Mouse (Mus musculus): ENCODE data around the gene Tgm1. TPM values are rescaled to one million over a fixed set of nuclear protein-coding genes. Genes with fewer than 3 reads are reported as not detected.

Tgm1 gene
- polyA plus RNA-seq, 1 experiment from 2014 or later, result 0.70 TPM

DNA sequence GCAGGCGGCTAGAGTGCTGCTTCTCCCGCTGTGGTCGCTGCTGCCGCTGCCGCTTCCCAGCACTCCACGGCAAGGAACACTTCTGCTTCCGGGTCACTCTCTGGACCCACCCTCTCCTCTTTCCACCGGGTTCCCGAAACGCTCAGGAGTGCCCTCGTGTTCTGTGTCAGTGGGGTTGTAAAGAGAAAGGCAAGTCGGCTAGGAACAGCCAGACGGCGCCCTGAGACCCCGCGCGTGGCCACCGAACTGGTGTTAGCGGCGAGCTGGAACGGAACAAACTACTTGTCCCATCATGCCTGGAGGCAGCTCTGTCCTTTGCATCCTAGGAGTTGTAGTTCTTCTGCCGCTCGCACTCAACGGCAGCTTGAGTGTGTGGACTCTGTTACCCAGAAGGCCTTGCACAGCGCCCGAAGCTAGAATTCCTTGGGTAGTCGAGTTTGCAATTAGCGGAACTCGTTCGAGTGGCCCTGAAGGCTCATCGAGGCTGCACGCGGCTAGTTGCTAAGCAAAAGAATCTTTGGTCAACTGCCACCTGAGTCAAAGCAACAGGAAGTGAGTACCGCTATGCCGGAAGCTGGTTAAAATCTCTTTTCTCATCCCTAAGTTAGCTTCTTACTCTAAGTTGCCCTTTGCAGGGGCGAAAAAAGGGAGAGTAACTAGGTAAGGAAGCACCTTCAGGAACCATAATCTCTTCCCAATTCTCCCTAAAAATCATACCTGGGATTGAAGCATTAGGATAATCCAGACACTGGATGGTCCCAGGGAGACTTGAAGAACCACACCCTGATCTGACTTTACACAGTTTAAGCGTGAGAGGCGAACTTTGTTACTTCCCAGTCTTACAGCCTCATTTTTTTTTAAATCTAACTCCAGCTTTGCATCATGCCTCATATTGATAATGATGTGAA, 41.6 kb downstream of the Tgm1 start, which contains the start of the genes Gmpr2 and Nedd8:
Gene Gmpr2 (plus strand): TSS at position 109 of the 908 bp plus-strand sequence.
Gene Nedd8 (minus strand): TSS at position 292 of the 908 bp plus-strand sequence.
- peaks cover 18% of the 10 kb centered on the region for H3K4me1 ChIP-seq (replicated peaks)
- under 1% methylated on average over 38 of the region's 38 CpGs for WGBS
- peak; percentile 98 for ATAC-seq (ENCODE audit: insufficient number of reproducible peaks, low FRiP score)

DNA sequence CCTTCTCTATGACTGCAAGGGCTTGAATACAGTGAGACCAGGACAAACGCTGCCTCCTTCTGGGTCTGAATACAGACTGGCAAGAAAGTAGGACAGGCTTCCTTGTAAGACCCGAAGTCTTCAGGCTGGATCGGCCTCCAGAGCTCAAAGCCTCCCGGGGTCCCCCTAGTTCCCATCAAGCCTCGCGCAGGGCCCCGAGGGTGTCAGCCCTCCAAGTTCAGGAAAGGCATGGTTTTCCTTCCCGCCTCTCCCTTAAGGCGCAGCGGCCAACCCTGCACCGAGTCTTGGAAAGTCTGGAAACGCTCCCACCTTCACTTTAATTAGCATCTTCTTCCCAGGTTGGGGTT, 42.3 kb downstream of the Tgm1 start:
- H3K27ac ChIP-seq (ENCODE audit: poor library complexity, severe bottlenecking), result peak overlapping the region; percentile 81; the same call in 1 of the 2 replicates
- no peaks in the 10 kb centered on the region for H3K27me3 ChIP-seq (replicated peaks)
- H3K9me3 ChIP-seq (replicated peaks), result no peaks in the 10 kb centered on the region
- peak; percentile 49 for ATAC-seq (ENCODE audit: insufficient number of reproducible peaks, low FRiP score)
- peaks cover 35% of the 10 kb centered on the region for H3K36me3 ChIP-seq
- WGBS, result under 1% methylated on average over 12 of the region's 12 CpGs
- H3K9ac ChIP-seq, result peak overlapping the region; percentile 90
- H3K4me2 ChIP-seq, result peak overlapping the region; percentile 97
- H3K4me3 ChIP-seq, result peak overlapping the region; percentile 93
- peaks cover 18% of the 10 kb centered on the region for H3K4me1 ChIP-seq (replicated peaks)

More for the DNA sequence above, 41.6 kb downstream of the Tgm1 start, which contains the start of the genes Gmpr2 and Nedd8:
- Histone ChIP-seq H3K9ac (peak within 1 kb of the TSS; percentile 90), H3K4me2 (peak within 1 kb of the TSS; percentile 97), H3K36me3 (peaks cover 36% of the 10 kb centered on the region), H3K4me3 (peak within 1 kb of the TSS; percentile 93), H3K9me3 (replicated peaks) (no peaks in the 10 kb centered on the region), H3K27ac (ENCODE audit: poor library complexity, severe bottlenecking) (peak within 1 kb of the TSS; percentile 81), H3K27me3 (replicated peaks) (no peaks in the 10 kb centered on the region)

GRCm38 (mm10) chr14:55660636-55661035, 53.1 kb downstream of the Tgm1 start:
- no peaks in the 10 kb centered on the region for H3K27me3 ChIP-seq (replicated peaks)
- H3K4me3 ChIP-seq, result peak overlapping the region; percentile 82
- no peak overlapping the region for H3K27ac ChIP-seq (ENCODE audit: poor library complexity, severe bottlenecking)
- no peaks in the 10 kb centered on the region for H3K9me3 ChIP-seq (replicated peaks)
- no peak for ATAC-seq (ENCODE audit: insufficient number of reproducible peaks, low FRiP score)
- H3K36me3 ChIP-seq, result peaks cover 44% of the 10 kb centered on the region
- no peak overlapping the region for H3K9ac ChIP-seq
- peak overlapping the region; percentile 74; the same call in 1 of the 2 replicates for H3K4me2 ChIP-seq
- WGBS, result 53% methylated on average over 2 of the region's 2 CpGs
- H3K4me1 ChIP-seq (replicated peaks), result peaks cover 25% of the 10 kb centered on the region

DNA sequence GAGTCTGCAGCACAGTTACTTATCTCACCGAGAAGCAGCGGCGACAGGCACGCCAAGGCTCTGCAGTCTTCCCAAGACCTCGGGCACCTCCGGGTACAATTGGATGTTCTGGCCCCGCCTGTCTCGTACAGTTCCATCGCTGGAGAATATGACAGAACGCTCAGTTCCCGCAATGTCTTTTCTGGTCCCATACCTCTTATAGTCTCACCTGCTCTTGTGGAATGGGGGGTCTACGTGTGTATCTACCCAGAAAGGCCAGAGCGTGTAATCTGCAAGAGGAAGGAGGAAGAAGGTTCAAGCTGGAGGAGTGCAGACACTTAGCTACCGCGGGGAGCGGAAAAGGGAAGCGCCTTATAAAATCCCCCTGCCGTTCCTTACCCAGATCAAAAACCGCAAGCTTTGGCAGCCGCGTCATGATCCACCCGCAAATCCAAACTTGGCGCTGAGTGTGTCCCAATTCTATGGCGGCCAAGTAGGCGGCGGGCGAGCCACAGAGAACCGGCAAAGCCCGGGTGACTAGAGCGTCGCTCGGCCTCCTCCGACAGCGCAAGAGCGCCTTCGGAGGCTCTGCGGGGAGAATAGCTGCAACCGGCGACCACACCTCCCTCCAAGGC, 53.7 kb downstream of the Tgm1 start, which contains the start of gene Mdp1:
Gene Mdp1 (minus strand): TSS at position 549 of the 614 bp plus-strand sequence.
- Histone ChIP-seq H3K36me3 (peaks cover 42% of the 10 kb centered on the region), H3K4me2 (peak within 1 kb of the TSS; percentile 74), H3K27me3 (replicated peaks) (no peaks in the 10 kb centered on the region), H3K9me3 (replicated peaks) (no peaks in the 10 kb centered on the region), H3K27ac (ENCODE audit: poor library complexity, severe bottlenecking) (peak within 1 kb of the TSS; percentile 71), H3K4me3 (peak within 1 kb of the TSS; percentile 82), H3K4me1 (replicated peaks) (peaks cover 25% of the 10 kb centered on the region), H3K9ac (peak within 1 kb of the TSS; percentile 86)
- 0% methylated on average over 39 of the region's 39 CpGs for WGBS
- ATAC-seq (ENCODE audit: insufficient number of reproducible peaks, low FRiP score), result peak; percentile 92

GRCm38 (mm10) chr14:55658011-55658410, 55.7 kb downstream of the Tgm1 start:
- no peaks in the 10 kb centered on the region for H3K27me3 ChIP-seq (replicated peaks)
- H3K36me3 ChIP-seq, result peaks cover 32% of the 10 kb centered on the region
- H3K4me1 ChIP-seq (replicated peaks), result peaks cover 25% of the 10 kb centered on the region
- ATAC-seq (ENCODE audit: insufficient number of reproducible peaks, low FRiP score), result no peak
- no peak overlapping the region for H3K4me3 ChIP-seq
- 83% methylated on average over 5 of the region's 5 CpGs for WGBS
- H3K9ac ChIP-seq, result no peak overlapping the region
- no peak overlapping the region for H3K4me2 ChIP-seq
- no peaks in the 10 kb centered on the region for H3K9me3 ChIP-seq (replicated peaks)
- peak overlapping the region; percentile 93 for H3K27ac ChIP-seq (ENCODE audit: poor library complexity, severe bottlenecking)

DNA sequence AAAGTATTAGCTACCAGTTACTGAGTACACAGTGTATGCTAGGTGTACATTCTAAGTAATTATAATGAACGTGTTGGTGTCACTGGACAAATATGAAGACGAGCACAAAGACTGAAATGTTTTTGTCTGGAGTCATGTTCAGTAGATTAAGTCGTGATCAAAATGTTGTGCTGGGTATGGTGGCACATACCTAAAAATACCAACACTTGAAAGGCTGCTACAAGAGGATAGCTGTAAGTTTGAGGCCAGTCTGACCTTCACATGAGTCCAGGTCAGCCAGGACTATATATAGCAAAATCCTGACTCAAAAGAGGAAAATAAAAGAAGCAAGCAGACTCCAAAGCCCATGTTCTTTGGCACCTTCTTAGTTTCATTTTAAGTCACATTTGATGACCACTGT, 56.8 kb downstream of the Tgm1 start:
- Histone ChIP-seq H3K4me3 (no peak overlapping the region), H3K4me1 (replicated peaks) (peaks cover 25% of the 10 kb centered on the region), H3K27me3 (replicated peaks) (no peaks in the 10 kb centered on the region), H3K4me2 (0 out of 2 replicates have a peak overlapping the region, but pooled peaks have one; percentile 22), H3K9ac (no peak overlapping the region), H3K27ac (ENCODE audit: poor library complexity, severe bottlenecking) (peak overlapping the region; percentile 93), H3K9me3 (replicated peaks) (no peaks in the 10 kb centered on the region), H3K36me3 (peaks cover 25% of the 10 kb centered on the region)
- ATAC-seq (ENCODE audit: insufficient number of reproducible peaks, low FRiP score), result no peak
- WGBS, result 53% methylated on average over 3 of the region's 3 CpGs

DNA sequence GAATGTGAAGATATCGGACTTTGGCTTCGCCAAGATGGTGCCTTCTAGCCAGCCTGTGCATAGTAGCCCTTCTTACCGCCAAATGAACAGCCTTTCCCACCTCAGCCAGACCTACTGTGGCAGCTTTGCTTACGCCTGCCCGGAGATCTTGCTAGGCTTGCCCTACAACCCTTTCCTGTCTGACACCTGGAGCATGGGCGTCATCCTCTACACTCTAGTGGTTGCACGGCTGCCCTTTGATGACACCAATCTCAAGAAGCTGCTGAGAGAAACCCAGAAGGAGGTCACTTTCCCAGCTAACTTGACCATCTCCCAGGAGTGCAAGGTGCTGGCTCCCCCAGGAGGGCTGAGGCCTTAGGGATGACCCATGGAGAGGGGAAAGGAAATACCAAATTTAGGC, 62.2 kb downstream of the Tgm1 start:
- H3K4me3 ChIP-seq, result no peak overlapping the region
- peaks cover 5% of the 10 kb centered on the region; the same call in 1 of the 2 replicates for H3K36me3 ChIP-seq
- H3K27me3 ChIP-seq (replicated peaks), result no peaks in the 10 kb centered on the region
- H3K27ac ChIP-seq (ENCODE audit: poor library complexity, severe bottlenecking), result no peak overlapping the region
- H3K9me3 ChIP-seq (replicated peaks), result no peaks in the 10 kb centered on the region
- H3K4me1 ChIP-seq (replicated peaks), result peaks cover 10% of the 10 kb centered on the region; the same call in 1 of the 2 replicates
- ATAC-seq (ENCODE audit: insufficient number of reproducible peaks, low FRiP score), result no peak
- no peak overlapping the region for H3K4me2 ChIP-seq
- H3K9ac ChIP-seq, result no peak overlapping the region
- WGBS, result 70% methylated on average over 7 of the region's 7 CpGs

Other genes with a start within 250 kb of the Tgm1 start
- gene Dhrs4, start 235.2 kb downstream of the Tgm1 start, polyA plus RNA-seq (2016; fragmentation: Nextera tagmentation; extraction: Ambion mirVana), result 63.3 and 64.5 TPM in 2 replicates
- 2.4 and 2.6 TPM in 2 replicates for gene Carmil3, start 223.3 kb downstream of the Tgm1 start, polyA plus RNA-seq (2016; fragmentation: Nextera tagmentation; extraction: Ambion mirVana)
- gene Cpne6, start 203.5 kb downstream of the Tgm1 start, polyA plus RNA-seq (2016; fragmentation: Nextera tagmentation; extraction: Ambion mirVana), result 0.30 and 0.59 TPM in 2 replicates
- gene Nrl, start 188.9 kb downstream of the Tgm1 start, polyA plus RNA-seq (2016; fragmentation: Nextera tagmentation; extraction: Ambion mirVana), result not detected in 2 replicates
- gene Pck2, start 173.7 kb downstream of the Tgm1 start, polyA plus RNA-seq (2016; fragmentation: Nextera tagmentation; extraction: Ambion mirVana), result 38.8 and 43.0 TPM in 2 replicates
- 73.2 and 78.7 TPM in 2 replicates for gene Dcaf11, start 153.9 kb downstream of the Tgm1 start, polyA plus RNA-seq (2016; fragmentation: Nextera tagmentation; extraction: Ambion mirVana)
- 0.96 TPM in 1 of 2 replicates, not detected in the other for gene A730061H03Rik, start 153.5 kb downstream of the Tgm1 start, polyA plus RNA-seq (2016; fragmentation: Nextera tagmentation; extraction: Ambion mirVana)
- gene Fitm1, start 138.3 kb downstream of the Tgm1 start, polyA plus RNA-seq (2016; fragmentation: Nextera tagmentation; extraction: Ambion mirVana), result 114 and 118 TPM in 2 replicates
- gene Psme1, start 135.8 kb downstream of the Tgm1 start, polyA plus RNA-seq (2016; fragmentation: Nextera tagmentation; extraction: Ambion mirVana), result 211 and 212 TPM in 2 replicates
- 16.3 and 21.5 TPM in 2 replicates for gene Emc9, start 128.6 kb downstream of the Tgm1 start, polyA plus RNA-seq (2016; fragmentation: Nextera tagmentation; extraction: Ambion mirVana)
- 200 and 213 TPM in 2 replicates for gene Psme2, start 122.8 kb downstream of the Tgm1 start, polyA plus RNA-seq (2016; fragmentation: Nextera tagmentation; extraction: Ambion mirVana)
- 16.4 and 16.8 TPM in 2 replicates for gene Rnf31, start 122.2 kb downstream of the Tgm1 start, polyA plus RNA-seq (2016; fragmentation: Nextera tagmentation; extraction: Ambion mirVana)
- gene Irf9, start 110.4 kb downstream of the Tgm1 start, polyA plus RNA-seq (2016; fragmentation: Nextera tagmentation; extraction: Ambion mirVana), result 8.7 and 9.4 TPM in 2 replicates
- gene Rec8, start 95.9 kb downstream of the Tgm1 start, polyA plus RNA-seq (2016; fragmentation: Nextera tagmentation; extraction: Ambion mirVana), result 16.5 and 17.5 TPM in 2 replicates
- gene Ipo4, start 78.0 kb downstream of the Tgm1 start, polyA plus RNA-seq (2016; fragmentation: Nextera tagmentation; extraction: Ambion mirVana), result 66.1 and 68.4 TPM in 2 replicates
- 3.4 and 5.2 TPM in 2 replicates for gene Gm49378, start 76.0 kb downstream of the Tgm1 start, polyA plus RNA-seq (2016; fragmentation: Nextera tagmentation; extraction: Ambion mirVana)
- 86.2 and 92.6 TPM in 2 replicates for gene Tm9sf1, start 70.1 kb downstream of the Tgm1 start, polyA plus RNA-seq (2016; fragmentation: Nextera tagmentation; extraction: Ambion mirVana)
- gene Tssk4, start 63.7 kb downstream of the Tgm1 start, polyA plus RNA-seq (2016; fragmentation: Nextera tagmentation; extraction: Ambion mirVana), result 0.45 and 0.60 TPM in 2 replicates
- 74.1 and 76.7 TPM in 2 replicates for gene Mdp1, start 53.4 kb downstream of the Tgm1 start, polyA plus RNA-seq (2016; fragmentation: Nextera tagmentation; extraction: Ambion mirVana)
- gene Gmpr2, start 42.0 kb downstream of the Tgm1 start, polyA plus RNA-seq (2016; fragmentation: Nextera tagmentation; extraction: Ambion mirVana), result 39.8 and 44.6 TPM in 2 replicates
- 457 and 491 TPM in 2 replicates for gene Nedd8, start 41.8 kb downstream of the Tgm1 start, polyA plus RNA-seq (2016; fragmentation: Nextera tagmentation; extraction: Ambion mirVana)
- gene Tinf2, start 32.1 kb downstream of the Tgm1 start, polyA plus RNA-seq (2016; fragmentation: Nextera tagmentation; extraction: Ambion mirVana), result 36.1 and 37.6 TPM in 2 replicates
- 20.9 and 24.4 TPM in 2 replicates for gene Rabggta, start 8.3 kb upstream of the Tgm1 start, polyA plus RNA-seq (2016; fragmentation: Nextera tagmentation; extraction: Ambion mirVana)
- 59.2 and 60.8 TPM in 2 replicates for gene Dhrs1, start 31.8 kb upstream of the Tgm1 start, polyA plus RNA-seq (2016; fragmentation: Nextera tagmentation; extraction: Ambion mirVana)
- gene Nop9, start 31.8 kb upstream of the Tgm1 start, polyA plus RNA-seq (2016; fragmentation: Nextera tagmentation; extraction: Ambion mirVana), result 27.7 and 30.6 TPM in 2 replicates
- gene Cideb, start 44.5 kb upstream of the Tgm1 start, polyA plus RNA-seq (2016; fragmentation: Nextera tagmentation; extraction: Ambion mirVana), result 1.0 and 1.2 TPM in 2 replicates
- 0.49 and 0.54 TPM in 2 replicates for gene Ltb4r2, start 47.5 kb upstream of the Tgm1 start, polyA plus RNA-seq (2016; fragmentation: Nextera tagmentation; extraction: Ambion mirVana)
- gene Ltb4r1, start 52.0 kb upstream of the Tgm1 start, polyA plus RNA-seq (2016; fragmentation: Nextera tagmentation; extraction: Ambion mirVana), result 0.49 and 0.76 TPM in 2 replicates
- 24.4 and 26.2 TPM in 2 replicates for gene Adcy4, start 70.2 kb upstream of the Tgm1 start, polyA plus RNA-seq (2016; fragmentation: Nextera tagmentation; extraction: Ambion mirVana)
- gene Ripk3, start 74.9 kb upstream of the Tgm1 start, polyA plus RNA-seq (2016; fragmentation: Nextera tagmentation; extraction: Ambion mirVana), result 19.7 and 20.3 TPM in 2 replicates
- 17.5 and 18.6 TPM in 2 replicates for gene Nfatc4, start 109.2 kb upstream of the Tgm1 start, polyA plus RNA-seq (2016; fragmentation: Nextera tagmentation; extraction: Ambion mirVana)
- 33.3 and 38.2 TPM in 2 replicates for gene Nynrin, start 140.1 kb upstream of the Tgm1 start, polyA plus RNA-seq (2016; fragmentation: Nextera tagmentation; extraction: Ambion mirVana)
- gene Cbln3, start 170.5 kb upstream of the Tgm1 start, polyA plus RNA-seq (2016; fragmentation: Nextera tagmentation; extraction: Ambion mirVana), result 0.32 and 0.57 TPM in 2 replicates
- gene Khnyn, start 171.0 kb upstream of the Tgm1 start, polyA plus RNA-seq (2016; fragmentation: Nextera tagmentation; extraction: Ambion mirVana), result 19.8 TPM in 2 replicates
- gene Sdr39u1, start 186.4 kb upstream of the Tgm1 start, polyA plus RNA-seq (2016; fragmentation: Nextera tagmentation; extraction: Ambion mirVana), result 38.2 and 40.4 TPM in 2 replicates
- gene Cma1, start 230.7 kb upstream of the Tgm1 start, polyA plus RNA-seq (2016; fragmentation: Nextera tagmentation; extraction: Ambion mirVana), result not detected in 2 replicates
- gene Cma2, start 237.1 kb upstream of the Tgm1 start, polyA plus RNA-seq (2016; fragmentation: Nextera tagmentation; extraction: Ambion mirVana), result not detected in 2 replicates

Measured in heart, embryonic 12.5 days (tissue).